Mouse (Mus musculus) gastrocnemius, postnatal 25 days (tissue): ENCODE data around the gene Kng1. TPM values are rescaled to one million over a fixed set of nuclear protein-coding genes. Genes with fewer than 3 reads are reported as not detected.
"Not testable (repeated sequence)": the region's sequence is repeated elsewhere in the genome, so short reads cannot be mapped to it uniquely, and the experiment has no call there.

Source experiments
- DNase-seq: peaks from one replicate; pipeline ENCODE4 v3.0.0; 2022
- long read RNA-seq, 2 experiments: library from polyadenylated mRNA; stranded (forward); transcript quantifications; one replicate each; pipeline ENCODE4 v2.0.0; 2021
- total RNA-seq, 2 experiments: library from RNA; stranded (reverse); gene quantifications; 1 replicate in 1 of 2; 2 replicates in 1 of 2; pipeline ENCODE4 v1.2.3; 2021

Gene Kng1
- total RNA-seq: not detected
- long read RNA-seq, experiment 1, partial matches to known transcripts: 0 of 1 reads
- long read RNA-seq, experiment 1, other reads (novel, unspliced or antisense): 1 of 1 reads
- long read RNA-seq, experiment 2: 0 reads

- not testable (repeated sequence) for DNase-seq
Observed at GRCm38 (mm10) chr16:23057668-23058447, at the start of gene Kng1. Kng1 (plus strand) TSS chr16:23057865.

- not testable (repeated sequence) for DNase-seq
Observed at GRCm38 (mm10) chr16:23013786-23014185, 43.9 kb upstream of the Kng1 start.

- DNase-seq: not testable (repeated sequence)
Observed at GRCm38 (mm10) chr16:23014645-23015044, 43.0 kb upstream of the Kng1 start.

GRCm38 (mm10) chr16:23020571-23020970, 37.1 kb upstream of the Kng1 start:
- not testable (repeated sequence) for DNase-seq

- no peak for DNase-seq
Observed at GRCm38 (mm10) chr16:23025111-23025510, 32.6 kb upstream of the Kng1 start.

- no peak for DNase-seq
Observed at GRCm38 (mm10) chr16:23026582-23026981, 31.1 kb upstream of the Kng1 start.

- not testable (repeated sequence) for DNase-seq
Observed at GRCm38 (mm10) chr16:23027341-23027740, 30.3 kb upstream of the Kng1 start.

GRCm38 (mm10) chr16:23028966-23029600, 28.6 kb upstream of the Kng1 start, which contains the start of gene Kng2:
Kng2 (minus strand) TSS chr16:23029482.
- not testable (repeated sequence) for DNase-seq

- no peak for DNase-seq
Observed at GRCm38 (mm10) chr16:23030673-23031435, 26.8 kb upstream of the Kng1 start.

- no peak for DNase-seq
Observed at GRCm38 (mm10) chr16:23033673-23034072, 24.0 kb upstream of the Kng1 start.

GRCm38 (mm10) chr16:23037744-23038143, 19.9 kb upstream of the Kng1 start:
- no peak for DNase-seq

GRCm38 (mm10) chr16:23039281-23039680, 18.4 kb upstream of the Kng1 start:
- DNase-seq: no peak

GRCm38 (mm10) chr16:23040876-23041275, 16.8 kb upstream of the Kng1 start:
- DNase-seq: no peak

- no peak for DNase-seq
Observed at GRCm38 (mm10) chr16:23046319-23046718, 11.3 kb upstream of the Kng1 start.

GRCm38 (mm10) chr16:23059630-23060029, 2.0 kb downstream of the Kng1 start:
- DNase-seq: not testable (repeated sequence)

- DNase-seq: not testable (repeated sequence)
Observed at GRCm38 (mm10) chr16:23060781-23061325, 3.2 kb downstream of the Kng1 start.

- not testable (repeated sequence) for DNase-seq
Observed at GRCm38 (mm10) chr16:23077516-23077915, 19.9 kb downstream of the Kng1 start.

GRCm38 (mm10) chr16:23087159-23087558, 29.5 kb downstream of the Kng1 start:
- DNase-seq: not testable (repeated sequence)

GRCm38 (mm10) chr16:23087712-23088111, 30.0 kb downstream of the Kng1 start:
- not testable (repeated sequence) for DNase-seq

GRCm38 (mm10) chr16:23088491-23088890, 30.8 kb downstream of the Kng1 start:
- not testable (repeated sequence) for DNase-seq

GRCm38 (mm10) chr16:23091345-23091744, 33.7 kb downstream of the Kng1 start:
- DNase-seq: not testable (repeated sequence)
